Mouse (Mus musculus) lung, embryonic 16.5 days (tissue): ENCODE data around the gene Map3k7cl. TPM values are rescaled to one million over a fixed set of nuclear protein-coding genes. Genes with fewer than 3 reads are reported as not detected.

ENCODE experiments used
- ATAC-seq: fragments of 200-750 bp; cut with Nextera tagmentation; 2 replicates; pipeline ENCODE4 v1.8.0; 2017; ENCODE audit warnings: low read depth, mild to moderate bottlenecking, moderate library complexity
- H3K27ac ChIP-seq: fragments of 300-500 bp; sonication (generic); 2 replicates; pipeline ENCODE4 v1.5.1; 2014; ENCODE audit warnings: mild to moderate bottlenecking, control low read depth, low read length
- H3K27me3 ChIP-seq: fragments of 300-500 bp; sonication (generic); 2 replicates; pipeline ENCODE4 v1.6.1; 2014; ENCODE audit warnings: low read depth, low read length, mixed read lengths; ENCODE audit not compliant: control insufficient read depth, insufficient read depth
- H3K36me3 ChIP-seq: fragments of 300-500 bp; sonication (generic); 2 replicates; pipeline ENCODE4 v1.6.1; 2014; ENCODE audit warnings: low read length; ENCODE audit not compliant: control insufficient read depth, insufficient read depth
- H3K4me1 ChIP-seq: fragments of 300-500 bp; sonication (generic); replicated peaks from 2 replicates; pipeline ENCODE4 v1.6.1; 2014; ENCODE audit warnings: low read length, mixed read lengths; ENCODE audit not compliant: control insufficient read depth, insufficient read depth
- H3K4me2 ChIP-seq: fragments of 300-500 bp; sonication (generic); 2 replicates; pipeline ENCODE4 v1.6.1; 2014; ENCODE audit warnings: low read depth, low read length, control low read depth
- H3K4me3 ChIP-seq: fragments of 300-500 bp; sonication (generic); 2 replicates; pipeline ENCODE4 v1.5.1; 2014; ENCODE audit warnings: mild to moderate bottlenecking, low read length, control low read depth
- H3K9ac ChIP-seq: fragments of 300-500 bp; sonication (generic); 2 replicates; pipeline ENCODE4 v1.6.1; 2014; ENCODE audit warnings: low read length, control low read depth
- H3K9me3 ChIP-seq: fragments of 300-500 bp; sonication (generic); 2 replicates; pipeline ENCODE4 v1.6.1; 2016; ENCODE audit warnings: low read length; ENCODE audit not compliant: control insufficient read depth
- WGBS: fragments of 180-500 bp; shearing (Covaris S2); extraction: QIAGEN DNeasy Blood & Tissue Kit; methylation state at CpG from one replicate; pipeline ENCODE4 v1.1.7; 2014; 5-methylcytosine and 5-hydroxymethylcytosine counted together
- polyA plus RNA-seq: library from polyadenylated mRNA; unstranded; fragments of >200 nt; fragmentation: Nextera tagmentation; extraction: Ambion mirVana; gene quantifications from 2 replicates; pipeline ENCODE4 v1.2.1, GENCODE M21; 2015

Map3k7cl gene
- polyA plus RNA-seq, 1 experiment from 2014 or later, result 0.82 TPM

GRCm38 (mm10) chr16:87644111-87644770 lies 91.1 kb downstream of the Map3k7cl start:
- H3K4me1 ChIP-seq, result no peaks in the 10 kb centered on the region
- no peak overlapping the region for H3K4me2 ChIP-seq
- no peak for ATAC-seq
- H3K27me3 ChIP-seq, result no peaks in the 10 kb centered on the region
- no peaks in the 10 kb centered on the region for H3K36me3 ChIP-seq
- H3K9ac ChIP-seq, result no peak overlapping the region
- WGBS, result 31% methylated on average over 14 of the region's 14 CpGs
- H3K4me3 ChIP-seq, result no peak overlapping the region
- H3K9me3 ChIP-seq, result no peaks in the 10 kb centered on the region
- no peak overlapping the region for H3K27ac ChIP-seq

Other genes starting within 250 kb of the Map3k7cl start
- 20.7 and 23.6 TPM in 2 replicates for gene N6amt1, start 199.1 kb upstream of the Map3k7cl start, polyA plus RNA-seq
- 28.9 and 30.0 TPM in 2 replicates for gene Ltn1, start 120.7 kb upstream of the Map3k7cl start, polyA plus RNA-seq
- 10.7 and 11.6 TPM in 2 replicates for gene Rwdd2b, start 112.8 kb upstream of the Map3k7cl start, polyA plus RNA-seq
- 39.5 and 40.3 TPM in 2 replicates for gene Usp16, start 98.6 kb upstream of the Map3k7cl start, polyA plus RNA-seq
- gene Cct8, start 57.5 kb upstream of the Map3k7cl start, polyA plus RNA-seq, result 354 and 375 TPM in 2 replicates
- gene Bach1, start 145.6 kb downstream of the Map3k7cl start, polyA plus RNA-seq, result 7.8 and 8.8 TPM in 2 replicates